Mouse (Mus musculus) CH12.LX (cell line): ENCODE measurements around the gene Clec4d.
"Not testable (repeated sequence)": the region's sequence is repeated elsewhere in the genome, so short reads cannot be mapped to it uniquely, and the experiment has no call there.

Source experiments
- BHLHE40 ChIP-seq: IDR thresholded peaks from 2 replicates; pipeline ENCODE4 v1.6.1; 2011; ENCODE audit warnings: mild to moderate bottlenecking, low read depth, low read length, improper control_type of control experiment
- CTCF ChIP-seq, 2 experiments: IDR thresholded peaks in 1 of 2; conservative IDR thresholded peaks in 1 of 2; 2 replicates each; pipeline ENCODE4 v1.5.1; 2011 to 2012; ENCODE audit warnings: low read depth in 2 of 2, low read length in 2 of 2, improper control_type of control experiment in 1 of 2, inconsistent platforms in 1 of 2, mild to moderate bottlenecking in 1 of 2, moderate library complexity in 1 of 2
- ELF1 ChIP-seq: IDR thresholded peaks from 2 replicates; pipeline ENCODE4 v1.6.1; 2014; ENCODE audit warnings: low read depth, mild to moderate bottlenecking, inconsistent platforms, low read length, improper control_type of control experiment
- EP300 ChIP-seq: IDR thresholded peaks from 2 replicates; pipeline ENCODE4 v1.6.1; 2011; ENCODE audit warnings: low read length, improper control_type of control experiment
- ETS1 ChIP-seq: conservative IDR thresholded peaks from 2 replicates; pipeline ENCODE4 v1.6.1; 2012; ENCODE audit warnings: low read depth, mild to moderate bottlenecking, inconsistent platforms, low read length, improper control_type of control experiment, moderate library complexity
- MAZ ChIP-seq: IDR thresholded peaks from 2 replicates; pipeline ENCODE4 v1.6.1; 2012; ENCODE audit warnings: low read depth, mild to moderate bottlenecking, inconsistent platforms, low read length, improper control_type of control experiment, moderate library complexity
- NELFE ChIP-seq: IDR thresholded peaks from 2 replicates; pipeline ENCODE4 v1.6.1; 2011; ENCODE audit warnings: low read depth, low read length, improper control_type of control experiment
- POLR2A ChIP-seq: IDR thresholded peaks from 2 replicates; pipeline ENCODE4 v1.6.1; 2011; ENCODE audit warnings: low read depth, mild to moderate bottlenecking, improper control_type of control experiment, low read length
- POLR2AphosphoS2 ChIP-seq: IDR thresholded peaks from 2 replicates; pipeline ENCODE4 v1.6.1; 2011; ENCODE audit warnings: low read depth, low read length, improper control_type of control experiment
- USF1 ChIP-seq: IDR thresholded peaks from 2 replicates; pipeline ENCODE4 v1.6.1; 2014; ENCODE audit warnings: low read depth, mild to moderate bottlenecking, inconsistent platforms, low read length, improper control_type of control experiment
- USF2 ChIP-seq: conservative IDR thresholded peaks from 2 replicates; pipeline ENCODE4 v1.6.1; 2011; ENCODE audit warnings: low read depth, low read length, improper control_type of control experiment

GRCm38 (mm10) chr6:123306315-123306714 lies 44.4 kb downstream of the Clec4d start:
- TF ChIP-seq CTCF (conservative IDR thresholded peaks at IDR 0.05 in 1 of 2, IDR thresholded peaks at IDR 0.05 in 1 of 2; ENCODE audit: low read depth in 2 of 2, low read length in 2 of 2); USF1; POLR2A; POLR2AphosphoS2; EP300; ETS1; USF2; NELFE; ELF1; BHLHE40; MAZ: not testable (repeated sequence)
